Mouse (Mus musculus) liver, embryonic 14.5 days (tissue): ENCODE results near the gene Mapk13.
"Not testable (repeated sequence)": the region's sequence is repeated elsewhere in the genome, so short reads cannot be mapped to it uniquely, and the experiment has no call there.

Source experiments
- CTCF ChIP-seq: IDR thresholded peaks from 2 replicates; pipeline ENCODE4 v1.5.1; 2016; ENCODE audit warnings: antibody characterized with exemption, low read depth, control low read depth
- EP300 ChIP-seq: IDR thresholded peaks from 2 replicates; pipeline ENCODE4 v1.6.1; 2016; ENCODE audit warnings: antibody characterized with exemption, low read depth

DNA sequence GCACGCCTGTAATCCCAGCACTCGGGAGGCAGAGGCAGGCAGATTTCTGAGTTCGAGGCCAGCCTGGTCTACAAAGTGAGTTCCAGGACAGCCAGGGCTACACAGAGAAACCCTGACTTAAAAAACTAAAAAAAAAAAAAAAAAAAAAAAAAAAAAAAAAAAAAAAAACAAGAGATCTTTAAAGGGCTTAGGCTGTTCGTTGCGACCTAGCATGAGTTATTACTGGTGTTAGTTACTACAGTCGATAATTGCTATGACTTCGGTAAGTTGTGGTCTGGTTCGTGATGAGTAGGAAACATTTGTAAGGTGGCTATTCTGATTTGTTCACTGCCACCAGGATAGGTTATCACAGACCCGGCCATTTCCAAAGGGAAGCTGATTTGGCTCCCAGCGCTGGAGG lies 47.2 kb downstream of the Mapk13 start:
- not testable (repeated sequence) for TF ChIP-seq CTCF, EP300
